Mouse (Mus musculus) brain, embryonic 14.5 days (tissue): Measurements from ENCODE around the gene Med19.

ENCODE experiments used
- CTCF ChIP-seq: fragments of 200-500 bp; IDR thresholded peaks from 2 replicates; pipeline ENCODE4 v1.5.1; 2012; ENCODE audit warnings: inconsistent platforms, mild to moderate bottlenecking, moderate library complexity, borderline replicate concordance; ENCODE audit not compliant: insufficient read depth, insufficient read length; ENCODE audit errors: extremely low read depth
- POLR2A ChIP-seq: fragments of 200-500 bp; IDR thresholded peaks from 2 replicates; pipeline ENCODE4 v1.6.1; 2012; ENCODE audit warnings: mild to moderate bottlenecking, inconsistent platforms, borderline replicate concordance; ENCODE audit not compliant: poor library complexity, insufficient read depth, insufficient read length, severe bottlenecking; ENCODE audit errors: extremely low read depth

DNA sequence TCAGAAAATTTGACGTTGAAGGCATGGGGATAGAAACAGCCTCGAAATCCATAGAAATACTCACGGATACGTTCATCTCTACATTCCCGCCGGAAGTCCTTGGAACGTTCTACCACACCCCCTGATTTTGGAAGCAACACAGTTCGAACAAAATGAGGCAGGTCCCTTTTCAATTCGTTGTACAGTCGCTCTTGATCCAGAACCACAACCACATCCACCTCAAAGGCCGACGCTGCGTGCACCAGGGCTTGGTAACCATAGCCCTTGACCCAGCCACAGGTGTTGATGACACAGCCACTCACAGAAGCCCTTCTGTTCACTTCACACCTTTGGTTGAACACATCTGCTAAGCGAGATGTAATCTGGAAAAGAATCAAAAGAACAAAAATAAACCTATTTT, 45.7 kb downstream of the Med19 start:
- TF ChIP-seq POLR2A = no peak
- TF ChIP-seq CTCF = no peak
